Mouse (Mus musculus) urinary bladder, postnatal 4 days (tissue): ENCODE measurements around the gene Senp3.
"Not testable (repeated sequence)": the region's sequence is repeated elsewhere in the genome, so short reads cannot be mapped to it uniquely, and the experiment has no call there.

ENCODE experiments used
- DNase-seq, 2 experiments: peaks; one replicate each; pipeline ENCODE4 v3.0.0; 2021 to 2022; ENCODE audit warnings: low spot score in 2 of 2

The Senp3 gene

DNA sequence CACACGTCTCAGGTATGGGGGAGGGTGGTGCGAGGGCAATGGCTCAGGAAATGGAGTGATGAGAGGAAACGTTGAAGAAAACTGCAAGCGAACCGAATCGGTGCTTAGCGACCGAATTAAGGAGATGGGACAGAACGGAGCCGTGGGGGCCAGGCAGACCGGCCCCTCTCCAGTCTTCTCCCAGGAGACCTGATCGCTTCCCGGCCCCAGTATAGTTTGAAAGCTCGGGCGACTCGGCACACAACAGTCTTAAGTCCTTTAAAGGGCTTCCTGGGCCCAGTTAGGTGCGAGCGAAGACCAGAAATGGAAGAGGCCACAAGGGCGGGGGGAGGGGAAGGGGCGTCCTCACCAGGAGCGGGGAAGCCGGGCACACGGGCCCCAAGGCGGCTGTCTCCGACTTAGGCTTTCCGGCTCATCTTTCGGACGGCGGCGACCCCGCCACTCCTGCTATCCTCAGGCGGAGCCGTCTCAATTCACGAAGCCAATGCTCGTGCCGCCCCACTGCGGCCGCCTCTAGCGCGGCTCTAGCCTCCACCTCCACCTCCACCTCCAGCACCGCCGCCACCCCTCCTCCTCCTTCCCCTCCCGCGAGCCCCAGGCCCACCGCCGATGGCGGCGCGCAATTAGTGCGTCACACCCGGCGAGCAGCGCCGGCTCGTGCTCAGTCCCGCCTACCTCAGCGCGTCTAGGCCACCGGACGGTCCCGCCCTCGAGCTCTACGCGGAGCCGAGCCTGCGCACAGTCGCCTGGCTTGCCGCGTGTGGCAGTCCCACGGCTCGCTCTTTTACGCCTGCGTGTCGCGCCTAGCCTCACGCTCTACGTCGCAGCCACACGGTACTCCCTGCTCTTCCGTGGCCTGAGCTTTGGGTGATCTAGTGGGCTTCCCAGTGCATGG lies at the start of gene Senp3:
Gene Senp3, minus strand, starts transcription at position 771 of the 895 bp plus-strand sequence.
- DNase-seq = peak; percentile 95 to 97

DNA sequence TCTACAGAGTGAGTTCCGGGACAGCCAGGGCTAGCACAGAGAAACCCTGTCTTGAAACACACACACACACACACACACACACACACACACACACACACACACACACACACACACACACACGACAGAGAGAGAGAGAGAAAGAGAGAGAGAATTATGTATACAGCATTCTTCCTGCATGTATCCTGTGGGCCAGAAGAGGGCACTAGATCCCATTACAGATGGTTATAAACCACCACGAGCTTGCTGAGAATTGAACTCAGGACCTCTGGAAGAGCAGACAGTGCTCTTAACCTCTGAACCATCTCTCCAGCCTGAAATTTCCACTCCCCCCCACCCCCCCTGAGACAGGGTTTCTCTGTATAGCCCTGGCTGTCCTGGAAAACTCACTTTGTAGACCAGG lies 49.5 kb upstream of the Senp3 start:
- DNase-seq = not testable (repeated sequence)

- no peak for DNase-seq
These were observed 47.2 kb upstream of the Senp3 start for GRCm38 (mm10) chr11:69729063-69729462.

- DNase-seq = no peak
These were observed 44.1 kb upstream of the Senp3 start for GRCm38 (mm10) chr11:69725951-69726350.

DNA sequence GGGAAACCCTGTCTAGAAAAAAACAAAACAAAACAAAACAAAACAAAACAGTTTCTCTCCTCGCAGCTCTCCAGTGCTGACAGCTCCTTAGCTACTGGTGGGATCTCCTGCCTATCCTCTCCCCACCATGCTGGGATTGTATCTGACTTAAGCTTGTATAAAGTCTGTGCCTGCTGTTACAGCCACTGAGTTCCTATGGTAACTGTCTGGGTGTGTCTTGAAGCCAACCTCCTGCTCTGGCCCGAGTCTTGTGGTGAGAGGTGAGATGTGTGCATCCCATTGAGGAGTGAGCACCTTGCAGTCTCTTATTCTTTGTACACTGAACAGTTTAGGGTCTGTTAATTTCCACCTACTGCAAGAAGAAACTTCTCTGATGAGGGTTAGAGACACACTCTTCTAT lies 41.2 kb upstream of the Senp3 start:
- DNase-seq = no peak

- DNase-seq = no peak
These were observed 39.0 kb upstream of the Senp3 start for GRCm38 (mm10) chr11:69720852-69721251.

DNA sequence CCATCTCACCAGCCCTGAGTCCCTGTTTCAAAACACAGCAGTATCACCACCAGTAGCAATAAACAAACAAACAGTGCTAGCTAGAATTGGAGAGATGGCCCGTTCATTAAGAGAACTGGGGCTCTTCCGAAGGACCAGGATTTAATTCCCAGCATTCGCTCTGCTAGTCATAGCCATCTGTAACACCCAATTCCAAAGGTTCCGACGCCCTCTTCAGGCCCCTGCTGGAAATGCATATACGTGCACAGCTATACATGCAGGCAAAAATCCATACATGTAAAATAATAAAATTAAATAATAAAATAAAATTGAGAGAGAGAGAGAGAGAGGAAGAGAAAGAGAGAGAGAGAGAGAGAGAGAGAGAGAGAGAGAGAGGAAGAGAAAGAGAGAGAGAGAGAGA lies 37.5 kb upstream of the Senp3 start:
- DNase-seq = no peak

DNA sequence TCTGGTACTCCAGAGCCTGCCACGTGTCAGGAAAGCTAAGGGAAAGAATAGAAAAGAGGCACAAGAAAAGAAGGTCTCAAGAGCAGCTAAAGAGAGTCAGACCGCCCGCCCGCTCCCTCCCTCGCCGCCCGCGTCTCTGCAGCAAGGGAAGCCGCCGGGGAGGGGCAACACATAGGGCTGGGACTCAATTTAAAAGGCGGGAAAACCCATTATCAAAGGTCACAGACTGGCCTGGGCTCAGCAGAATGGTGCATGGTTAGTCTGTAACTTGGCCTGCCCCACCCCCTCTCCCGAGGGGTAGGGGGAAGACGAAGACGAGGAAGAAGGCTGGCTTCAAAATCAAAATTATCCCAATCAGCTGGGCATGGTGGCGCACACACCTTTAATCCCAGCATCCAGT lies 36.8 kb upstream of the Senp3 start:
- DNase-seq = no peak

DNA sequence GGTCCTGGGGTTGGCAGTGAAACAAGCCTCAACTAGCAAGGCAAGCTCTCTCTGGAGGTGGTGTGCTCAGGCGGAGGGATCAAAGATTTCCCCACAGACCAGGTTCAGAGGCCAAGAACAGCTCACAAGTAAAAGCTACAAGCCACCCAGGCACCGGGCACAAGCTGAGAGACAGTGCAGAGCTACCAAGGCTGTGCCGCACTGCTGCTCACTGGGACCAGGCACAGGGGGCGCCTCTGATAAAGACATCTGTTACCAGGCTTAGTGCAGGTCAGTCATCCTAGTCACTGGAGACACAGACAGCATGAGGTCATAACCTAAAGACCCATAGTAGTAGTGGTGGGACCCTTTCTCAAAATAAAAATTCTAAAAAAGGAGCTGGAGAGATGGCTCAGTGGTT lies 35.1 kb upstream of the Senp3 start:
- no peak for DNase-seq

DNA sequence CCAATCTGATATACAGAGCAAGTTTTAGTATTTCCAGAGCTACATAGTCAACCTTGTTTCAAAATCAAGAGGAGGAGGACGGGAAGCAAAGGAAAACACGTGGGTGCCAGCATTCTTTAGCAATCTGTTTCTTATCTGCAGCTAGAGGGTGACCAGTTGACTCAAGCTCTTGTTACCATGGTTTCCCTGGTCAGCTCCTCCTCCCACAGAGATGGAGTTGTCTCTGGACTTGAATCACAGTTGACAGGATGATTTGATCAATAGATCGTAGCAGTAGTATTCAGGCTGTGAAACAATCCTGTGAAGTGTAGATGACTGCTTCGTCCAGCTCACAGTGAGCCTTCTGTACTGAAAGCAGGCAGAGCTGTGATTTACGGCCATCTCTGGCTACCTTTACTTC lies 34.0 kb upstream of the Senp3 start:
- DNase-seq = no peak

DNA sequence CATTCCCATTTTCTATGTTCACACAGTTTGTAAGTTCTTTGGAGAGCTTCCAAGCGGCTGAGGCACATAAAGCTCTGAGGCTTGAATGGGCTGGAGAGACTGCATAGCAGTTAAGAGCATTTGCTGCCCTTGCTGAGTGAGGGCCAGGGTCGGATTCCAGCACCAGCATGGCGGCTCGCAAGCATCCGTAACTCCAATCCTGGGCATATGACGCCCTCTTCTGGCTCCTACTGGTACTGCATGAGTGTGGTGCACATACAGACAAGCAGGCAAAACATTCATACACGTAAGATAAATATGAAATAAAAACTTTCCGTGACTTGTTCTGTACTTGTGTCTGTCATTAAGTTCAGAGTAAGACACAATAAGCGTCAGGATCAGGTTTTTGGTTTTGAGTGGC lies 33.6 kb upstream of the Senp3 start:
- DNase-seq = no peak

DNA sequence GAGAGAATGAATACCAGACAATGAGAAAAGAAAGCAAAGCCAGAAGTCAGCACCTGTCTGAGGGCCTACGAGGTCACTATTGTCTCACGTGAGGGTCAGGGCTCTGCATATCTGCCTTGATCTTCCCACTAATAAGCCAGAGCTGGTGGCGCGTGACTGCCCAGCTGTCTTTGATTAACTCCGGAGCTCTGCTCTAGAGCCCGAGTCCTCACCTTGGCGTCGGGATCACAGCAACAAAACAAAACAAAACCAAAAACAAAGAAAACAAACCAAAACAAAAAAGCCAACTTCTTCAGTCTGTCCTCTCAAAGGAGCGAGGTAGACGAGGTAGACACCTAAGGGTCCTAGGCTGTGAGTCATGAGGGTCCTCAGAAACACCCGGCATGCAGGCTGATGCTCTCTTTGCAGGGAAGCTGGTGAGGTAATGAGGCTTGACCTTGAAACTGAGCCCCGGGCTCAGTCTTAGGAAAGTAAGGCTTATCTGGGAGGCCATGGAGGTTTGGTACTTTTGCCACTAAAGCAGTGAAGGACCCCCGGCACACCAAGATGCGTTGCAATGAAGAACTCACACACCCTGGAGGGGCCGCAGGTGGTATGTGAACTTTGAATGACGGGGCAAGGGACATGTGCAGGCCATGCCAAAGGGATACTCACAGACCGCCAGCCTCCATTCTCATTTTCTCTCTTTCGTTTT lies 32.9 kb upstream of the Senp3 start:
- no peak for DNase-seq

- DNase-seq = no peak
These were observed 31.2 kb upstream of the Senp3 start for GRCm38 (mm10) chr11:69712954-69713672.

DNA sequence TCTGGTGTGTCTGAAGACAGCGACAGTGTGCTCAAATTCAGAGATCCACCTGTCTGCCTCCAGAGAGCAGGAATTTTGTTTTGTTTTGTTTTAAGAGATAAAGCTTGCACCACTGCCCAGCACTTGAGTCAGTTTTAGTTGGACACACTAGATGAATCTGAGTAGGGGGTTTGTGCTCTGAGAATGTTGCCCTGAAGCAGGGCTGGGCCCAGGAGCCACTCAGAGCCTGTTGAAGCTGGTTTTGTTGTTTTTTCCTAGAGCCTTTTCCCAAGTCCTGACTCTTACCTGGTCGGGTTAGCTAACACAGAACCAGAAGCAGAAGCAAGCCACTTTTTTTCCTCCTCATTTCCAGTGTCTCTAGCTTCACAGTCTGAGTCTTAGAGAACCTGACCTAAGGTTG lies 29.2 kb upstream of the Senp3 start:
- DNase-seq = no peak

DNA sequence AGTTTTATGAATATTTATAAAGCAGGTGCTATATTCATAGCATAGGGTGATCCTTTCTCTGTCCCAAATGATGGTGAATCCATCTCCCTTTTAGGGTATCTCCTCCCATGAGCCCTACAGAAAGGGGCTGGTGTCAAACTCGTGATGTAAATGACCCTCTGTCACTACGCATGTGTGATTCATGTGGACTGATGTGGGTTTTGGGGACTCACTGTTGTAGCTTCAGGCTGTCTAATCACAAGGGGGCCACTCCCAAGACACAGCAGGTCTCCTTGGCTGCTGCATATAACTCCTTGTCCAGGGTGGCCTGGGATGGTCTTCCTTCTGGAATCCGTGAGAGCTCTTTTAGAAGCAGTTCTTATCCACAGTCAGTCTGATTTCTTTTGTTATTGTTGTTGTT lies 28.6 kb upstream of the Senp3 start:
- DNase-seq = no peak

- DNase-seq = no peak
These were observed 27.9 kb upstream of the Senp3 start for GRCm38 (mm10) chr11:69709554-69710446.

DNA sequence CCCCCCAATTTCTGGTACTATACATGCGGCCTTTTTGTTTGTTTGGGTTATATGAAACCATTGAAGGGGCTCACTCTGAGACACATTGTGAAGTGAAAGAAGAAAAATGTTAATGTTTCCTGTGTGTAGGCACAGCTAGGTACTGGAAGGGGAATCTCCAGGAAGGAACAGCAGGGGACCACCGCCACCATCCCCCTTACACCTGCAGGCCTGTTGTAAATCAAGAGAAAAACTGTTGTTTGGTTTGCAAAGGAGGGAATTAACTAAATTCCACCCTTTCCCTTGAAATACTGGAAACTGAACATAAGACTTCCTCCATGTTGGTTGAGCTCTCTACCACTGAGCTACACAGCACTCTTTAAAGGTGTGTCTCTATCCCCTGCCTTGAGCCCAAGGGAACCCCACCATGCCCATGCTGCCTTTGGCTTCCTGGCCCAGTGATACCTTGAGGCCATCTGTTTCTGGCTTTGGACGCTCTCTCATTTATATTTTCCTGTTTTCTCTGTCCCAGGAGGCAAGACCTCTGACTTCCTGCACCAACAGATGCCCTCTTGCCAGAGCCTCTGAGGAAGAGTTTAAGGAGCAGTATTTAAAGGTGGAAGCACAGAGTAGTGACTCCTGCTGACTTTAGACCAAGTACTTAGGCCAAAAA lies 26.9 kb upstream of the Senp3 start:
- DNase-seq = no peak

- DNase-seq = no peak
These were observed 26.0 kb upstream of the Senp3 start for GRCm38 (mm10) chr11:69707873-69708381.

GRCm38 (mm10) chr11:69707480-69707847 lies 25.6 kb upstream of the Senp3 start:
- DNase-seq = no peak

- DNase-seq = peak in 1 of 2 experiments; percentile 35
These were observed 25.0 kb upstream of the Senp3 start for GRCm38 (mm10) chr11:69706775-69707479.
